Mouse (Mus musculus) ES-E14 (cell line): Measurements from ENCODE around the gene Gm47985.

ENCODE experiments used
- CHD2 ChIP-seq: IDR thresholded peaks from 2 replicates; pipeline ENCODE4 v1.6.1; 2014; ENCODE audit warnings: mild to moderate bottlenecking, low read depth, low read length, inconsistent platforms
- HCFC1 ChIP-seq: IDR thresholded peaks from 2 replicates; pipeline ENCODE4 v1.6.1; 2012; ENCODE audit warnings: low read length, inconsistent platforms, borderline replicate concordance; ENCODE audit not compliant: insufficient read depth
- ZC3H11A ChIP-seq: IDR thresholded peaks from 2 replicates; pipeline ENCODE4 v1.6.1; 2012; ENCODE audit warnings: low read depth, mild to moderate bottlenecking, inconsistent platforms, low read length, borderline replicate concordance

DNA sequence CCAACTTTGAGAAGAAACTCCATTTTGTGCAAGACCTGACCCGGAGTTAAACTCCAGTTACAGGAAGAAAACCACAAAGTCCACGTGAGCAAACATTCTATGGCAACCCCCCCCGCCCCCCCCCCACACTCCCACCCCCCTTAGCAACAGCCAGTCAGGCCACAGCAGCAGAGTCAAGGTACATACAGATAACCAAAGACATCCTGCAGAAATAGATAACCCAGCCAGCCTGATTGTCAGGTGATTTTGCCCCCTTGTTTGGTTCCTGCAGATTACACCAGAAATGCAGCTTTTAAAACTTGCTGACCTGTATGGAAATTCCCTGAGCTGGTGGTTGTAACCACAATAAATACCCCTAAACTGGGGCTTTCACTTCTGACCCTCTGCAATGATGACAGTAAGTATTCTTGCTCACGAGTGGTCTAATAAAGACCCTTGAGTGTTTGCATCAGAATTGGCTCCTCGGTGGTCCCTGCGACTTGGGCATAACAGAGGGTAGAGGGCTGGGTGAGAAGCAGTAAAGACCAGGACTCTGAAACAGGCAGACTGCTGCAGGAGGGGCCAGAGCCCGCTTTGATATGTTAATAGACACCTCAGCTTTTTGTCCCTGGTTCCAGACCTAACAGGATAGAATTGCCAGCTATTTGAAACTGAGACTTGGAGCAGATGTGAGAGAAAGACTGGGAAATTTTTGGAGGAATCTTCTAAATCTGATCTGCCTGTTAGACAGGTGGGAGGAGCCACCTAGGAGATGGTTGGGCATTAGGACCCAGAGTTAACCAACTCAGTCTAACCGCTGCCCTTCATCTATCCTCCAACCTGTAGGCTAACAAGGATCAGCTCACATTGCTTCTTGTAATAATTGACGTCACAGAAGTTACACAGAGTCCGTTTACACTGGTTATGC is 5.1 kb upstream of the Gm47985 start:
- TF ChIP-seq ZC3H11A (no peak), HCFC1 (no peak), CHD2 (no peak)
